In genomic region chr19:60580582-60581339, GRCm38 (mm10) we compare ENCODE assay signal across 8 mouse cellular contexts. TPM values are rescaled to one million over a fixed set of nuclear protein-coding genes. Genes with fewer than 3 reads are reported as not detected.
A peak's percentile ranks its signal among the peaks of the same experiment; 100 is the strongest.
DNase-seq lines count a peak whose midpoint lies in the region; ATAC-seq lines count a peak whose summit lies in the region.

Gene Cacul1 (minus strand): TSS chr19:60581025.

- H3K36me3 ChIP-seq in heart, embryonic 13.5 days = 0 out of 2 replicates have a peak, but pooled peaks cover 7% of the 10 kb centered on the region
- H3K36me3 ChIP-seq in liver, embryonic 12.5 days = peaks cover 6% of the 10 kb centered on the region; the same call in 1 of the 2 replicates
- H3K36me3 ChIP-seq in stomach, embryonic 15.5 days = no peaks in the 10 kb centered on the region

- H3K27ac ChIP-seq in brown adipose tissue, adult 24 weeks (replicated peaks; ENCODE audit: low read depth, low read length) = peak within 1 kb of the TSS; percentile 71
- peak within 1 kb of the TSS; percentile 96 for H3K27ac ChIP-seq in heart, embryonic 13.5 days (replicated peaks)
- H3K27ac ChIP-seq in liver, embryonic 12.5 days = peak within 1 kb of the TSS; percentile 92
- peak within 1 kb of the TSS; percentile 92 for H3K27ac ChIP-seq in stomach, embryonic 15.5 days

- H3K27me3 ChIP-seq in heart, embryonic 13.5 days (replicated peaks) = no peaks in the 10 kb centered on the region
- no peaks in the 10 kb centered on the region for H3K27me3 ChIP-seq in liver, embryonic 12.5 days (replicated peaks)
- no peaks in the 10 kb centered on the region for H3K27me3 ChIP-seq in stomach, embryonic 15.5 days (replicated peaks)

- peak within 1 kb of the TSS; percentile 80 for H3K4me2 ChIP-seq in heart, embryonic 13.5 days
- H3K4me2 ChIP-seq in liver, embryonic 12.5 days = peak within 1 kb of the TSS; percentile 77
- peak within 1 kb of the TSS; percentile 65 for H3K4me2 ChIP-seq in stomach, embryonic 15.5 days

- peak within 1 kb of the TSS; percentile 99 for H3K9ac ChIP-seq in heart, embryonic 13.5 days
- H3K9ac ChIP-seq in liver, embryonic 12.5 days = peak within 1 kb of the TSS; percentile 97
- H3K9ac ChIP-seq in stomach, embryonic 15.5 days = peak within 1 kb of the TSS; percentile 88

- DNase-seq in CD4-positive, CD25-positive, alpha-beta regulatory T cell, adult 2 months (ENCODE audit: low read depth, low spot score) = peak; percentile 97
- DNase-seq in fat pad, adult 2 months (ENCODE audit: extremely low read depth, low read depth, low spot score) = peak; percentile 75
- peak; percentile 98 for DNase-seq in kidney, postnatal 10 days
- peak; percentile 97 for DNase-seq in natural killer cell, adult 2 months (ENCODE audit: low spot score in 2 of 2)

- 1% methylated on average over 56 of the region's 64 CpGs for WGBS in heart, embryonic 13.5 days
- WGBS in liver, embryonic 12.5 days (ENCODE audit: insufficient replicate concordance) = 1% methylated on average over 64 of the region's 64 CpGs
- WGBS in stomach, embryonic 15.5 days = under 1% methylated on average over 64 of the region's 64 CpGs

- H3K9me3 ChIP-seq in heart, embryonic 13.5 days = no peaks in the 10 kb centered on the region
- H3K9me3 ChIP-seq in liver, embryonic 12.5 days (replicated peaks) = no peaks in the 10 kb centered on the region
- no peaks in the 10 kb centered on the region for H3K9me3 ChIP-seq in stomach, embryonic 15.5 days

- peak; percentile 97 for ATAC-seq in heart, embryonic 13.5 days (ENCODE audit: extremely low read depth, insufficient number of reproducible peaks, low FRiP score, low TSS enrichment)
- ATAC-seq in liver, embryonic 12.5 days = peak; percentile 96
- ATAC-seq in stomach, embryonic 15.5 days (ENCODE audit: insufficient read depth, low FRiP score, low read depth) = peak; percentile 97

- peaks cover 4% of the 10 kb centered on the region for H3K4me1 ChIP-seq in brown adipose tissue, adult 24 weeks (ENCODE audit: control insufficient read depth, insufficient read depth, insufficient read length, low read length)
- peaks cover 37% of the 10 kb centered on the region for H3K4me1 ChIP-seq in heart, embryonic 13.5 days
- H3K4me1 ChIP-seq in liver, embryonic 12.5 days = peaks cover 43% of the 10 kb centered on the region
- H3K4me1 ChIP-seq in stomach, embryonic 15.5 days = peaks cover 5% of the 10 kb centered on the region; the same call in 1 of the 2 replicates

- peak within 1 kb of the TSS; percentile 84 for H3K4me3 ChIP-seq in brown adipose tissue, adult 24 weeks (ENCODE audit: insufficient read depth, low read depth, low read length)
- H3K4me3 ChIP-seq in heart, embryonic 13.5 days = peak within 1 kb of the TSS; percentile 99
- peak within 1 kb of the TSS; percentile 96 for H3K4me3 ChIP-seq in liver, embryonic 12.5 days
- peak within 1 kb of the TSS; percentile 84 for H3K4me3 ChIP-seq in stomach, embryonic 15.5 days (replicated peaks)

RNA-seq across cellular contexts. Expression of gene Cacul1, which starts in this region (rescaled TPM):
- polyA plus RNA-seq in brown adipose tissue, adult 24 weeks (2012; ENCODE audit: insufficient read depth, insufficient read length, missing spikeins) = 16.3 and 16.9 TPM in 2 replicates
- 13.5 and 14.9 TPM in 2 replicates for polyA plus RNA-seq in heart, embryonic 13.5 days (2015; fragmentation: Nextera tagmentation; extraction: Ambion mirVana)
- 17.3 and 17.5 TPM in 2 replicates for polyA plus RNA-seq in liver, embryonic 12.5 days (2016; fragmentation: Nextera tagmentation; extraction: Ambion mirVana)
- 23.8 and 28.3 TPM in 2 replicates for polyA plus RNA-seq in stomach, embryonic 15.5 days (2015; fragmentation: Nextera tagmentation; extraction: Ambion mirVana)

Comparison
In these comparisons a context has a peak if more than half of its experiments do, and no peak if none do; other contexts are left out.
1. Peak in every context shown above with its lines: DNase-seq, ATAC-seq, H3K4me3 ChIP-seq and H3K27ac ChIP-seq.